Mouse (Mus musculus): ENCODE measurements around the gene Rbm34. TPM values are rescaled to one million over a fixed set of nuclear protein-coding genes. Genes with fewer than 3 reads are reported as not detected.
A peak's percentile ranks its signal among the peaks of the same experiment; 100 is the strongest.

Gene Rbm34
- polyA plus RNA-seq, 1 experiment, result 8.4 TPM

GRCm38 (mm10) chr8:126961516-126961915, 9.4 kb downstream of the Rbm34 start:
- DNase-seq (ENCODE audit: low spot score), result no peak

GRCm38 (mm10) chr8:126951900-126952636, 18.8 kb downstream of the Rbm34 start:
- DNase-seq (ENCODE audit: low spot score), result no peak

GRCm38 (mm10) chr8:126949527-126949926, 21.3 kb downstream of the Rbm34 start:
- no peak for DNase-seq (ENCODE audit: low spot score)

GRCm38 (mm10) chr8:126946444-126946843, 24.4 kb downstream of the Rbm34 start:
- DNase-seq (ENCODE audit: low spot score), result no peak

DNA sequence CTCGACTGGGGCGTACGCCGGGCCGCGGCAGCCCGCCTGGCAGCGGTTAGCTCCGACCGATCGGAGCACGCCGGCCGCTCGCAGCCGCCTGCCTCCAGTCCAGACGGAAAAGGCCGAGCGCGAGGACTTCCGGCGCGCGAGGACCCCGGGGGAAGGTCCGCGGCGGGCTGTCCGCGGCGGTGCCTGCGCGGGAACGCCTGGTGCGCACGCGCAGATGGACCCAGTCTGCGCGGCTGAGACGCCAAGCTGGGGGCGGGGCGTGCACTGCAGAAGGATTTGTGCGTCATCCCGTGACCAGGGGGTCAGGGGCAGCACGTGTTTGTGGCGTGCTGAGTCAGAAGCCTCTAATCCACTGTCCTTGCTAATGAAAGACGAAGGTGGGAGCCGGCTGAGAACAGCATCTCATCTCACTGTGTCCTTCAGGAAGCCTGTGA, 25.1 kb downstream of the Rbm34 start, which contains the start of gene Tomm20:
Tomm20 (minus strand) TSS at position 115 of the 434 bp plus-strand sequence.
- peak; percentile 95 for DNase-seq (ENCODE audit: low spot score)

DNA sequence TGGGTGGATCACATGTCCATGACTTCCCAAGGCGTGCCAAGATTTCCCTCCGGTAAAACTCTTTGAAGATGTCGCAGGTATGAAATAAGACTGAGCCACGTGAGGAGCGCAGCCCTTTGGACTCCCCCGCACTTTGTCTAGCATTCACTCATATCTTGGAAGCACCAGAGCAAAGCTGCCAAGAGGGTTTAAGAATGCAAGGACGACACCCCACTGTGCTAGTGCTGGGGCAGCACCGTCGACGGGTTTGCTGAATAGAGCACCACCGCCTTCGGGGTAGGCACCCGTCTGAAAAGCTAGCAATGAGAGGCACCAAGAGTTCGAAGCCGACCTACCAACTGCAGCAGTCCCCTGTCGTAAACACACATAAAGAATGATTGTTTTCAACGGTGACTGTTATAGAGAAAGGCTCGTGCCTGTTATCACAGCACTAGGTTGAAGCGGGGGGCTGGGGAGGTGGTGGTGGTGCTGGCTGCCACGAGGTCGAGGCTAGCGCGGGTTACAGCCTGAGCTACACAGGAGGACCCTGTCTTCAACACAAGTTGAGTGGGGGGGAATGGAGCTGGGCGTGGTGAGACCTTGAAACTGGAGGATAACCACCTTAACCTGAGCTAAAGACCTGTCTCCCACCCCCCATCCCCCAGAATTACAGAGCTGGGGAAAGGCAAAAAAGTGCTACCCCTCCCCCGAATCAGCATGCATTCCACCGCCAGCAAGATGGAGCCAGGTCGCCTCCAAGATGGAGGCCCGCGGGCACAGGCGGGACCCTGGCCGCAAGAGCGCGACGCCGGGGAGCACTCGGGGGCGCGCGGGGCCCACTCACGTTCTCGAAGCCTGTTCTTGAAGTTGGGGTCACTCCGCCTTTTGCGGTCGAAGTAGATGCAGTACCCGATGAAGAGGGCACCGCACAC, 25.8 kb downstream of the Rbm34 start:
- no peak for DNase-seq (ENCODE audit: low spot score)

DNA sequence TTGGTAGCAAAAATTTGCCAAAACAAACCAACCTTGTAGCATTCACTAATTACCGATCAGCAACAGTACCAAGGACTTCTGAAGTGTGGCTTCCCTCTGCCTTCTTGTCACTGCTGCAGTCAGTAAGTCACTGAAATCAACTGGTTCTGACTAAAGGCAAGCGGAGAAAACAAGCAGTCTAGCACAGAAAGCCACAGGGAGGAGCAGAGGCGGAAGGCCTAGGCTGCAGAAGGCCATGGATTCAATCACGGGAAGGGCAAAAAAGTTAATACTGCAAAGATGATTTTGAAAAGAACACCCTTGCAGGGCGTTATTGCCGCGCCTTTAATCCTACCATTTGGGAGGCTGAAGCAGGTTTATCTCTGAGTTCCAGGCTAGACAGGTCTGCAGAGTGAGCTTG, 27.3 kb downstream of the Rbm34 start:
- DNase-seq (ENCODE audit: low spot score), result no peak

GRCm38 (mm10) chr8:126937337-126937736, 33.5 kb downstream of the Rbm34 start:
- no peak for DNase-seq (ENCODE audit: low spot score)

- no peak for DNase-seq (ENCODE audit: low spot score)
Observed at GRCm38 (mm10) chr8:126935932-126936331, 34.9 kb downstream of the Rbm34 start.

GRCm38 (mm10) chr8:126935387-126935786, 35.5 kb downstream of the Rbm34 start:
- DNase-seq (ENCODE audit: low spot score), result no peak

GRCm38 (mm10) chr8:126932656-126933055, 38.2 kb downstream of the Rbm34 start:
- no peak for DNase-seq (ENCODE audit: low spot score)

DNA sequence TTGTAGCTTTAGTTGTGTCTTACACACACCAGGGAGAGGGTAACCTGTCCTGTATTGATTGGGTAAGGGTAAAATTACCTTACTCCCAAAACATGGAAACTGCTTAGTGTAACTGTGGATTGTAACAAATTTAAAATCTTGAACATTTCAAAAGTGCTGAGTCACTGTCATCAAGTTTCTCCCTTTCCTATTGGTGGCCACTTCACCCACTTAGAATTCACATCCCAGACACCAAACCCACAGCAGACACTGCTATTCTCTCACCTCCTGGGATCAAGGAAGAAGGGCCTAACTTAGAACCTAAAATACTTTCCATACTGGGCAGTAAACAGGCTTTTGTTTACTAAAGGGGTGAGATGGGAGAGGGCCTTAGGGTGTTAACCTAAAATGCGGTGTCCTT, 38.6 kb downstream of the Rbm34 start:
- peak; percentile 4 for DNase-seq (ENCODE audit: low spot score)

GRCm38 (mm10) chr8:126931720-126932119, 39.2 kb downstream of the Rbm34 start:
- no peak for DNase-seq (ENCODE audit: low spot score)

GRCm38 (mm10) chr8:126929607-126930161, 41.2 kb downstream of the Rbm34 start:
- no peak for DNase-seq (ENCODE audit: low spot score)

DNA sequence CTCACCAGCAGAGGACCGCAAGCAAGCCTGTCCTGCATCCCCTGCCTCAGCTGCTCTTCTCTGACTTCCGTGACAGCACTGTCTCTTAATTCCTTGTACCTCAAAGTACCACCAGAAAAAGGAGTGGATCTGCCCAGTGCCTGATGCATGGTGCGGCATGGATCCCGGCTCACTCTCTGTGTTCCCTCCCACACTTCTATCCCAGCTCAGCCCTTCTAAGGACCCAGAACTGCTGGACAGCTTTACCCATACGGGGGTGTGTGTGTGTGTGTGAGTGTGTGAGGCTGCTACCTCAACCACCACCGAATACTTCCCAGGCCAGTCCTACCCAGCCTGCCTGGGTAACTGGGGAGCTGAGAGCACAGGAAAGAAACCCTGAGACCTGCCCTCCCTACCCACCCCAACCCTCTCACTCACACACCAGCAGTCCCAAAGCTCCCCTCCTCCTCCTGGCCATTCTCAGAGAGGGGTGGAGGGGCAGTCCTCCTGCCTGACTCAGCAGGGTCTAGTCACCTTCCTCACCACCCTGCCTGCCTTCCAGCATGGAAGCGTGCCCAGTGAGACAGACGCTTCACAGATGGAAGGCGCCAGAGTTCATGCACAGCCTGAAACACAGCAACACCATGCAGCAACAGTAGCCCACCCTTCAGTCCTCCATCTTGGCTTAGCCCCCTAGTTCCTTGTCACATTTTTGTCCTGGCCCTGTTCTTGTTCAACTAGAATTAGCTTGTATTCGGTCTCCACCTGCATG, 41.9 kb downstream of the Rbm34 start:
- no peak for DNase-seq (ENCODE audit: low spot score)

DNA sequence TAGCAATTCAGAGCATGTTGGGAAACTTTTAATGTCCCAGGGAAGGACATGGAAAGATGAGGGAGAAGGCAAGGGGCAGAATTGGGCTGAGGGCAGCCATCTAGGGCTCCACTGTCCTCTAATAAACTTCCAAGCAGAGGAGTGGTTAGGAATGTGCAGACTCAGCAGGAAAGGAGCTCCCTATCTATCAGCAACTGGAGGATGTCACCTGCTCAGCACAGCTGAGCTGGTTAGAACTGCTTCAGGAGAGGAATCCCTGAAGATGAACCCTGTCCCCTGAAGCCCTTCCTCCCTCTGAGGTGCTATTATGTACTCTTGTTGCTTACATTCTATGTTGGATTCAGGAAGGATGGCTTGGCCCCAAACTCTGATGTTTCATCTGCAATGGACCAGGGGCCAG, 42.8 kb downstream of the Rbm34 start:
- peak; percentile 13 for DNase-seq (ENCODE audit: low spot score)

GRCm38 (mm10) chr8:126927058-126927457, 43.8 kb downstream of the Rbm34 start:
- DNase-seq (ENCODE audit: low spot score), result no peak

GRCm38 (mm10) chr8:126922981-126923380, 47.9 kb downstream of the Rbm34 start:
- DNase-seq (ENCODE audit: low spot score), result no peak

GRCm38 (mm10) chr8:126921432-126921831, 49.4 kb downstream of the Rbm34 start:
- DNase-seq (ENCODE audit: low spot score), result no peak

DNA sequence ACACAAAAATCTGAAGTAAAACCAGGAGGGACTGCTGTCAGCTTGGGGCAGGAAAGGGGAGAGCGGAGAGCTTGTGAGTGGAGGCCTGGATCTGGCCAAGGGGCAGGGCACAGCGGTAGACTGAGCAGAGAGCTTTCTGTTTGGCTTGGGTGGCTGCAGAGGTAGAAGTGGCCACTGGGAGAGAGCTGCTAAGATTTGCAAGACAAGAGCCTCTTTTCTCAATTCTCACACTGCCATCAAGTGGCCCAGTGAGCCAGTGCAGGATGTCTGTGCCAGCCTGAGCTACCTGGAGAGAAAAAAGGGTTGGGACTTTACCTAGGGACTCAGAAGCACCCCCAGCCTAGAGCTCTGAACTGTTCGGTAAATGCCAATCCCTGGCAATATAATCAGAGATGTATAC, 50.0 kb downstream of the Rbm34 start:
- peak; percentile 42 for DNase-seq (ENCODE audit: low spot score)

DNA sequence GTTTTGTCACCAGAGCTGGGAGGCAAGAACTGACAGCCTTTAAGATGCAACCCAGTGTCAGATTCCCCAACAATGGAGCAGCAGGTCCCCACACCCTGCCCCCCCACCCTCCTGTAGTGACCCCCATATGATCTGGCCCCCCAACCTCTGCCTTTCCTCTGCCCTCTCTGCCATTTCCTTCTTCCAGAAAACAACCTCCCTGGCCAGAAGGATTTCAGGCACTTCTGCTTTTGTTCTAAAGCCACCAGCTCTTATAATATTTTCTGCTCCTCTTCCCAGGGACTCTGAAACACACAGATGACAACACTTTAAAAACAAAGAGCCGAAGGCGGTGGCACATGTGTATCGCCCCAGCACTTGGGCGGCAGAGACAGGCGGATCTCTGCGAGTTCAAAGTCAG, 50.5 kb downstream of the Rbm34 start:
- no peak for DNase-seq (ENCODE audit: low spot score)

DNA sequence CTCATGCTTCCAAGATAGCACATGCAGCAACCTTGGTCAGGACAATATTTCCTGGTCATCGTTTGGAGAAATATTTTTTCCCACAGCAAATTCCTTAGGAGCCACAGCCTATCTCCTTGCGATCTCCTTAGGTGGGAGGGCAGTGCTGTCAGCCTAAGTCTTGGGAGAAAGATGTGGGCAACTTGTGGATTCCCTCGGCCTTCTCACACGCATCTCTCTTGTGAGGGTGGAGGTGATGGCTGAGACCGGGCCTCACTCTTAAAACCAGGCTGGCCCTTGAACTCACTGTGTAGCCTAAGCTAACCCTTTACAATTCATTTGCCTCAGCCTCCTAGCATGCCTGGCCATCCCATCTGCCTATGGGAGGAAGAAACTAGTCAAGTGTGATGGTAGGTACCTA, 51.2 kb downstream of the Rbm34 start:
- no peak for DNase-seq (ENCODE audit: low spot score)

All from urinary bladder, adult 2 months (tissue).